Mouse (Mus musculus) megakaryocyte, embryonic 14.5 days (primary cell): ENCODE measurements around the gene Gm17334.

Experiments used
- FLI1 ChIP-seq: IDR thresholded peaks from 2 replicates; pipeline ENCODE4 v1.6.1; 2012; ENCODE audit warnings: low read length, inconsistent platforms, mixed read lengths
- GATA1 ChIP-seq: IDR thresholded peaks from 3 replicates; pipeline ENCODE4 v1.6.1; 2012; ENCODE audit warnings: mixed read lengths, low read length, inconsistent platforms, borderline replicate concordance

- no peak for TF ChIP-seq GATA1
- TF ChIP-seq FLI1: no peak
Observed at GRCm38 (mm10) chr11:53800975-53801374, 28.0 kb upstream of the Gm17334 start.
